Mouse (Mus musculus) ES-CJ7 (cell line): Measurements from ENCODE around the gene Inpp4b.
"Not testable (repeated sequence)": the region's sequence is repeated elsewhere in the genome, so short reads cannot be mapped to it uniquely, and the experiment has no call there.

Experiments used
- DNase-seq: peaks from one replicate; pipeline ENCODE4 v3.0.0; 2011; ENCODE audit warnings: low read depth, low spot score

The Inpp4b gene

GRCm38 (mm10) chr8:81777704-81778103 lies 435.3 kb downstream of the Inpp4b start:
- no peak for DNase-seq

- DNase-seq: no peak
These were observed 437.1 kb downstream of the Inpp4b start for GRCm38 (mm10) chr8:81779440-81779839.

DNA sequence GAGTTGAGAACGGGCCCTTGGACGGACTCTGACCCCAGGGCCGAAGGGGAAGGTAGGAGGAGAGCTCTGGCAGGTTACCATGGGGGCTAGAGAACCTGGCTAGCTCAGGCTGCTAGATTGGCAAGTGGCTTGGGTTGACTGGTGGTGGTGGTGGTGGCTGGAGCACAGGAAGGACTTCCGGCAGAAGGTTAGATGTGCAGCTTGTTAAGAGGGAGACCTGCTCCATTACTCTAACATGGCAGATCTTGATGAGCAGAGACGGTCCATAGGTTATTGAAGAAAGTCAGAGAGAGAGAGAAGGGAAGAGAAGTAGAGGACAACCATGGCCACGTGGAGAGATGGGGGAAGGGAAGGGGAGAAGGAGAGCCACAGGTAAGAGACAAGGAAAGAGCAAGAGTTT lies 437.8 kb downstream of the Inpp4b start:
- no peak for DNase-seq

DNA sequence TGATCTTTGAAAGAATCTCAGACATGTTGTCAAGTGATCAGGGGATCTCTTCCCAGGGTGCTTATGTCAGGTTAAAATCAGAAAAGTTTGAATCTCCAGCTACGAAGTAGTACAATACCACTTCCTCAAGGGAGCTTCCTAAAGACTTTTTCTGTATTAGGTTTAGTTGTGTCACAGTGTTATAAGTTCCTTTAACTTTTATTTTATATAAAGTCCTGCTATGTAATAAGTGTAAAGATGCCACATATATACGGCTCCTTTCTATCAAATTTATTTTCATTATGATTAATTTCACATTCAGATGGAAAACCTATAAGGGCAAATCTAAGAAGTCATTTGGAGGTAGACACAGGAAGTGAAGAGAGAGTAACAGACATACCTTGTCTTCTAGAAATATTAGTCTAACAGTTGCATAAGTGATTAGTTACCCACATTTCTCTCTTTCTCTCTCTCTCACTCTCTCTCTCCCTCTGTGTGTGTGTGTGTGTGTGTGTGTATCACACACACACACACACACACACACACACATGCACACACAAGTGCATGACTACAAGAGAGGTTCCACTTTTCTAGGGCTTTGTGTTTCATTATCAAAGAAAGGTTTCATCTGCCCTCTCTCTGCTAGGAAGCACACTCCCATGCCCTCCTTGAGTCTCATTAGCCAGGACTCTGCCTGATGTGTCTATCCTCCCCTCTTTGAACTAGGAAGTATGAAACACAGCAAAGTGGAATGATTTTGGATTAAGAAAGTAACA lies 438.7 kb downstream of the Inpp4b start:
- DNase-seq: no peak

DNA sequence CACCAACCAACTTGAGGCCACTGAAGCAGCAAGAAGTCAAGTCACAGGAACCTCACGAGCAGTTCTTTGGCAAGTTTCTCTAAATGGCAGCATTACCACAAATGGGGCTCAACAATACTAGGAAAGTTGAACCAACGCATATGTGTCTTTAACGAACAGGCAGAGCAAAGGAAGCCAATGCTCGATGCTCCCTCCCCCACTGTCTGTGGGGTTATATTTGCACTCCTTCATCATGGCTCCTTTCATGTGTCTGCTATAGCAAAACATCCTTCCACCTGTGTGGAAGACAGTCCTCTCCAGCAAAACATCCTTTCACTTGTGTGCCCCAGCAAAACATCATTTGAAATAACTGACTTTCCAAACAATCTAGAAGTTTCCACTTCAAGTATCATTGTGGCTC lies 440.4 kb downstream of the Inpp4b start:
- DNase-seq: no peak

GRCm38 (mm10) chr8:81784775-81785174 lies 442.4 kb downstream of the Inpp4b start:
- DNase-seq: no peak

GRCm38 (mm10) chr8:81788498-81788897 lies 446.1 kb downstream of the Inpp4b start:
- no peak for DNase-seq

DNA sequence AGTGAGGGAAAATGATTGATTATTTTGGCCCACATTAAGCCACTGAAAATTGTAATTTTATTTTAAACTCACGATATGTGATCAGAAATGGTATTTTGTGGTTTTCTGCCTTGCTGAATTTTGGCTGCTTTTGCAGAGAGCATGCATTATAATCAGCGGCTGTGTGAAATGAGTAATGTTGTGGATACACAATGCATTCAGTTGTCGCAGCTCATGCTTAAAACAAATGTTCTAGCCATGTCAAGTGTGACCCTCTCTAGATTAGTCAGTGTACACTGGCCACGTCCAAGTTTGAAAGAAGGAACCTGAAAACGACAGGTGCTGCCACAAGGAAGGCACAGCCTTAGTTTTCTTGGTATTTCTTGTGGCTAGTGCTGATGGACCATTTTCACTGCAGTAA lies 450.3 kb downstream of the Inpp4b start:
- no peak for DNase-seq

DNA sequence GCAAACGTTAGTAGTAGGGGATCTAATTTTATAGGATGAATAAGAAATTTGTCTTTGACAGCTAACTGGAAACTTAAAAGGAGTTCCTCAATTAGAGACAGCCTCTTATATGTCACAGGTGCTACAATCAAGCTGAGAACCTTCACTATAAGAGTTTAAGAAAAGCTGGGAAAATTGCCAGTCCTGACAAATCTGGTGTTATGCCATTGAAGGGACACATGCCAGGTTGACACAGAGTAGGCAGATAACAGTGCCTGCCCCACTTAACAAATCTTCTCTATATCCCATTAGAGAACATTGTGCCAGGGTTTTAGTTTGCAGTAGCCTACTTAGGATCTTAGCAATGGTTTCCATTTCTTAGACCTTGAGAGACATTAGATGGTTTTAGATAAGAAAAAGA lies 456.1 kb downstream of the Inpp4b start:
- DNase-seq: no peak

GRCm38 (mm10) chr8:81800792-81801191 lies 458.4 kb downstream of the Inpp4b start:
- no peak for DNase-seq

DNA sequence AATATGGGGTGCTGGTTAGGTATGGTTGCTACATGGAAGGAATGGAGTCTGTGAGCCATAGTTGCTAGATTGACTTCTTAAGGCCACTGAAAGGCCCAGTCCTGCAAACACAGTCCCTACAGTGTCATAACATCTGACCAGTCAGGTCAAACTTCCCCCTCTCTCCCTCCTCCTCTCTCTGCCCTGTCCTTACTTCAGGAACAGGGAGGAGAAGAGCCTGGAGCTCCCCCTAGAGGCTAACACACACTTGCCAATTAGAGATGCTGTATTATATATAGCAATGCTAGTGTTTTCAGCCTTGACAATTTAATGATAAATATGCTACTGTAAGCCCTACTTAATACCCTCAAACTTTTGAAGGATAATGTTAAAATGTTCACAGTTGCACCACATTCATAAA lies 464.4 kb downstream of the Inpp4b start:
- DNase-seq: peak; percentile 71

DNA sequence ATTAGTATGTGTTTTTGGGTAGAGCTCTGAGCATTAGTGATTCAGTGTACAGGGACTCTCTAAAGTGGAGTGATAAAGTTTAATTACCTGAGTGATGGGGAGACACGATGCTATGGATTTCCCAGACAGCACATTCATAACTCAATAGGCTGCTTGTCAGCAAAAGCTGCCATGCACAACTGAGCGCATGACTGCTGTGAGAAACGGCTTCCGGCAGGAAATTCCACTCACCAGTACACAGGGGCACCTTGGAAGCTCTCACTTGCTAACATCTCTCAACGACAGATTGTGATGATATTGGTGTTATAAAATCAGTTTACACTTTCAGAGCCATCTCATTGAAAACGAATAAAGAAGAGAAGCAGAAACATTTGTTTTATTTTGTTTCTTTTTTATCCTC lies 465.2 kb downstream of the Inpp4b start:
- DNase-seq: no peak

- DNase-seq: no peak
These were observed 466.1 kb downstream of the Inpp4b start for GRCm38 (mm10) chr8:81808406-81808805.

GRCm38 (mm10) chr8:81809414-81809813 lies 467.1 kb downstream of the Inpp4b start:
- not testable (repeated sequence) for DNase-seq

- DNase-seq: no peak
These were observed 469.8 kb downstream of the Inpp4b start for GRCm38 (mm10) chr8:81812051-81812751.

GRCm38 (mm10) chr8:81814742-81815141 lies 472.4 kb downstream of the Inpp4b start:
- no peak for DNase-seq

DNA sequence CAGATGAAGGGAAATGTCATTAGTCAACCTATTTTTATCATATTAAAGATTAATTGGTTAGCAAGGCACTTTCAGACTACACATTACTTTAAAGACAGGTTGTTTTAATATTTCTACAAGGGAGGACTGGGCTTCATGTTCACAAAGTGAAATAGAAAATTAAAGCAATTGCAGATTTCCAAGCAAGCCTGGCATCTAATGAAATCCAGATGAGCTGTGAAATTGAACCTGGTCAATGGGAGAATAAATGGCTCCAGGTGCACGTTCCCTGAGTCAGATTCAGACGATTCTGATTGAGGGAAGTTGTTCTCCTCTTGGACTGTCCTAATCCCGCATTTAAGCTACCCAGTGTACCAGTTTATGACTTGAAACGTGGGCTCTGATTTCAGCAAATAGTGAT lies 473.2 kb downstream of the Inpp4b start:
- DNase-seq: no peak

DNA sequence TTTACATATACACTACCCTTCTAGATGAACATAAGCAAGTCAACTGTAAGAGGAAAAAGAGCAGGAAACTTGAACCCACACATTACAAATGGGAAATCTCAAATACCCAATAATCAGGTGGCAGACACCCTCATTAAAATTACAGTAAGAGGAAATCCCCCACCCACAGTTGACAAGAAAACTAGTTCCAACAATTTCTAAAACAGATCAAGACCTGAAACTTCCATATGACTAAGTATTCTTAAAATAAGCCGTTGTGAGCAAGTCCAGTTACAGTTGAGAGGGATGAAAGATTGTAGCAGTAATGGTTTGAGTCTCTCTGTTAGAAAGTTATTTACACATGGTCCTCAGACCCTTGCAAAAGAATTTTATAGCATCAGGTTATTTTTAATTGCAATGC lies 480.8 kb downstream of the Inpp4b start:
- DNase-seq: no peak

DNA sequence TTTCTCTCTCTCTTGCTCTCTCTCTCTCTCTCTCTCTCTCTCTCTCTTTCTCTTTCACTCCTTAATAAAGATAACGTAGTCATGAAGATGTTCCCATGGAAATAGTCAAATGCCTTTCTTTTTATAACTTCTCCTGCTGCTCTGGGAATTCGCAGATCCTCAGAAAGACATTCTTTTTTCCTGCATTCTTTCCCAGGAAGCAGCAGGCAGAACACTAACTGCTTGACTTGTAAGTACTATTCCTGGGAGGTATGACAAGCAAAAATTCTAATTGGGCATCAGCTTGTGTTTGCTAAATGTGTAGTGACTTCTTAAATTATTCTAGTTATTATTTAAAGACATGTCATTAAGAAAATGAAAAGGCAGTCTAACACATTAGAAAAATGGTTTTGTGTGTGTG lies 482.6 kb downstream of the Inpp4b start:
- DNase-seq: no peak

GRCm38 (mm10) chr8:81826406-81826805 lies 484.1 kb downstream of the Inpp4b start:
- no peak for DNase-seq

GRCm38 (mm10) chr8:81827306-81827913 lies 485.1 kb downstream of the Inpp4b start:
- no peak for DNase-seq

- no peak for DNase-seq
These were observed 489.1 kb downstream of the Inpp4b start for GRCm38 (mm10) chr8:81831430-81831829.

DNA sequence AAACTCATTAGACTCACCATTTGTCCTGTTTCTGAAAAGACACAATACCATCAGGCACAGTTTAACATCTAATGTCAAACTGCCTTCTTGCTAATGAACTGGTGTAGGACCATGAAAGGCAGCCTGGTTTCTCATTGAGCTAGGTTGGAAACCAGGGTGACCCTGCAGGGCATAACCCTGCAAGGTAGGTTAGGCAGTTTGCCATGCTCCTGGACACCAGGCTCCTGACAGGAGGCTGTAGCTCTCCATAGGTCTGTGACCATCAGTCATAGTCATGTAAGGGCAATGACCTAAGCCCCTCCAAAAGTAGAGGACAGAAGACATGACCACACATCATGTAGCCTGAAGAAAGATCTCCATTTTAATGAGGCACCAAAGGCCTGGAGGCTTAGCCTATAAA lies 491.5 kb downstream of the Inpp4b start:
- DNase-seq: no peak
